Mouse (Mus musculus) liver, postnatal 0 days (tissue): ENCODE measurements at regions not wholly inside any gene's neighbourhood (a gene's known extent, or its start where the extent isn't known, plus 50 kb on each side); places are given as distances from the start of the nearest gene placed in this dataset.

Source experiments
- ATAC-seq: fragments of 200-750 bp; cut with Nextera tagmentation; 2 replicates; pipeline ENCODE4 v1.8.0; 2017; ENCODE audit warnings: mild to moderate bottlenecking, moderate library complexity
- DNase-seq: peaks from one replicate; pipeline ENCODE4 v3.0.0-alpha.2; 2016
- H3K27ac ChIP-seq: fragments of 300-500 bp; sonication (generic); 2 replicates; pipeline ENCODE4 v1.5.1; 2014; ENCODE audit warnings: antibody characterized with exemption, moderate library complexity, mild to moderate bottlenecking, low read depth
- H3K27me3 ChIP-seq: fragments of 300-500 bp; sonication (generic); 2 replicates; pipeline ENCODE4 v1.6.1; 2014; ENCODE audit warnings: low read length, control low read depth, mixed read lengths; ENCODE audit not compliant: insufficient read depth
- H3K36me3 ChIP-seq: fragments of 300-500 bp; sonication (generic); replicated peaks from 2 replicates; pipeline ENCODE4 v1.6.1; 2014; ENCODE audit warnings: mild to moderate bottlenecking, control low read depth, low read length, moderate library complexity, mixed read lengths; ENCODE audit not compliant: insufficient read depth
- H3K4me1 ChIP-seq: fragments of 300-500 bp; sonication (generic); 2 replicates; pipeline ENCODE4 v1.6.1; 2014; ENCODE audit warnings: antibody characterized with exemption, mild to moderate bottlenecking, control low read depth; ENCODE audit not compliant: insufficient read depth
- H3K4me2 ChIP-seq: fragments of 300-500 bp; sonication (generic); 2 replicates; pipeline ENCODE4 v1.6.1; 2014; ENCODE audit warnings: low read depth, mild to moderate bottlenecking, low read length, moderate library complexity, mixed read lengths
- H3K4me3 ChIP-seq: fragments of 300-500 bp; sonication (generic); 2 replicates; pipeline ENCODE4 v1.5.1; 2014; ENCODE audit warnings: low read depth, low read length
- H3K9ac ChIP-seq: fragments of 300-500 bp; sonication (generic); replicated peaks from 2 replicates; pipeline ENCODE4 v1.6.1; 2014; ENCODE audit warnings: mild to moderate bottlenecking, moderate library complexity
- H3K9me3 ChIP-seq: fragments of 300-500 bp; sonication (generic); 2 replicates; pipeline ENCODE4 v1.6.1; 2016; ENCODE audit warnings: mild to moderate bottlenecking, control low read depth, low read length, mixed read lengths
- CTCF ChIP-seq: sonication (generic); IDR thresholded peaks from 2 replicates; pipeline ENCODE4 v1.5.1; 2016; ENCODE audit warnings: antibody characterized with exemption, low read depth
- EP300 ChIP-seq: IDR thresholded peaks from 2 replicates; pipeline ENCODE4 v1.6.1; 2016; ENCODE audit warnings: antibody characterized with exemption, low read depth, mild to moderate bottlenecking
- WGBS: fragments of 180-500 bp; shearing (Covaris S2); extraction: QIAGEN DNeasy Blood & Tissue Kit; methylation state at CpG from one replicate; pipeline ENCODE4 v1.1.7; 2014; ENCODE audit not compliant: insufficient replicate concordance; 5-methylcytosine and 5-hydroxymethylcytosine counted together

DNA sequence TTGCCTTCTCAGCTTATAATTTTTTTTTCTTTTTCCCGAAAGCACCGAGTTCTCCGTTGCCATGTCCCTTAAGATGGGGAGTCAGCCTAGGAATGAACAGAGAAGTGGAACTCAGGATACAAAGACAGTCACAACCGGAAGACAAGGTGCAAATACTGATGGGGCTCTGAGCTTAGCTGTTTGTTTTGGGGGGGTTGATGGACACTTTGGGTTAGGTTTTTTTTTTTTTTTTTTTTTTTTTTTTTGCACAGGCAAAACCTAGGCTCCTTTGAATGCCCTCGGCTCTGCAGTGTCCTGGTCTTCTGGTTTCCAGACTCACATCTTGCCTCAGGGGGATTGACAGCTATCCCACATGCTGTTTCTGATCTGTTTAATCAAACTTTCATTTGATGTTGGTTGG lies 218.0 kb downstream of the Pten start:
- Histone ChIP-seq H3K27me3 (no peaks in the 10 kb centered on the region), H3K9me3 (no peaks in the 10 kb centered on the region), H3K4me3 (no peak overlapping the region), H3K36me3 (no peaks in the 10 kb centered on the region), H3K4me2 (no peak overlapping the region), H3K27ac (no peak overlapping the region), H3K9ac (no peak overlapping the region), H3K4me1 (no peaks in the 10 kb centered on the region)
- TF ChIP-seq EP300 (no peak), CTCF (no peak)
- ATAC-seq (no peak), DNase-seq (no peak)
- WGBS: 79% methylated on average over 5 of the region's 5 CpGs

DNA sequence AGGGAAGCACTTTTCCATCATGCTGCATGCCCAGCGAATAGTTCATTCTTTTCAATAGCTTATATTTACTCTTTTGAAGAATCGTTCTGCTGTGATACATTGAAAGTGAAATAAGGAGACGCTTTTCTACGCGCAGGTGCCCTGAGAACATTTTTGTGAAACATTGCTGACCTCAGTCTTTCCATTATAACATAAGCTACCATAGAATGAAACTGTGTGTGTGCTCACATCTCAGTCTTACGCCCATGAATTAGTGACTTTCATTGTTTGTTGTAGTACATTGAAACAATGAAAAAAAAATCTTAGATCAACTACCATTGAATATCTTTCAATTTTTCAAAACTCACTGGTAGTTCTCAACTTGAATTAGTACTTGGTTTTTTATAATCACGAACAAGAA lies 219.2 kb downstream of the Pten start:
- H3K4me3 ChIP-seq: no peak overlapping the region
- no peak for TF ChIP-seq EP300
- TF ChIP-seq CTCF: no peak
- H3K27ac ChIP-seq: no peak overlapping the region
- 84% methylated on average over 7 of the region's 7 CpGs for WGBS
- DNase-seq (no peak), ATAC-seq (no peak)
- no peak overlapping the region for H3K9ac ChIP-seq
- no peak overlapping the region for H3K4me2 ChIP-seq
- H3K36me3 ChIP-seq: no peaks in the 10 kb centered on the region
- H3K4me1 ChIP-seq: no peaks in the 10 kb centered on the region
- no peaks in the 10 kb centered on the region for H3K27me3 ChIP-seq
- no peaks in the 10 kb centered on the region for H3K9me3 ChIP-seq

DNA sequence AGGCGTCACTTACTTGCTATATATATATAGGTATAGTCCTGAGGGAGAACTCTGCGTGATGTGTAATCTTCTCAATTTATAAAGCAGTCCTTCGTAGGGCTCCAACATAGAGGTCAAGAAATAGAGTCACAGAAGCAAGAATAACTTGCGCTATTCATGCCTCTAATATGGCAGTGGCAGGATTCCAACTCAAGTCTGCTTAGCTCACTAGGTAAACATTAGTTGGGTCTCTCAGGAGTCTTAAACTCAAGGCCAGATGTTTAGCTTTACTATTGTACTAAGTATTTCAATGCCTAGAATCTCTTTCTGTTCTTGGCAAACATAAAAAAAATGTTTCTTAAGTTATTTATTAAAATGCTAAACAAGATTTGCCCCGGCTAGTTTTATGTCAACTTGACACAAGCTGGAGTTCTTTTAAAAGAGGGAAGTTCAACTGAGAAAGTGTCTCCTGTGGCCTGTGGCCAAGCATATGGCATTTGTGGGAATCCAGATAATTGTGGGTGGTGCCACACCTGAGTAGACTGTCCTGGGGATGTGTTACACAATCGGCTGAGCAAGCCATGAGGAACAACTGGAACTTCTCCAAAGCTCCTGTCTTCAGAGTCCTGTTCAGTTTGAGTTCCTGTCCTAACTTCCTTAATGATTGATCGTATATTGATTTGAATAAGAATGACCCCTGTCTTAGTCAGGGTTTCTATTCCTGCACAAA lies 220.9 kb downstream of the Pten start:
- no peak overlapping the region for H3K9ac ChIP-seq
- WGBS: 66% methylated on average over 7 of the region's 7 CpGs
- no peak for DNase-seq
- no peak for ATAC-seq
- no peak for TF ChIP-seq EP300
- no peak for TF ChIP-seq CTCF
- no peak overlapping the region for H3K4me2 ChIP-seq
- no peaks in the 10 kb centered on the region for H3K9me3 ChIP-seq
- H3K36me3 ChIP-seq: no peaks in the 10 kb centered on the region
- H3K27me3 ChIP-seq: no peaks in the 10 kb centered on the region
- no peaks in the 10 kb centered on the region for H3K4me1 ChIP-seq
- H3K27ac ChIP-seq: no peak overlapping the region
- no peak overlapping the region for H3K4me3 ChIP-seq

DNA sequence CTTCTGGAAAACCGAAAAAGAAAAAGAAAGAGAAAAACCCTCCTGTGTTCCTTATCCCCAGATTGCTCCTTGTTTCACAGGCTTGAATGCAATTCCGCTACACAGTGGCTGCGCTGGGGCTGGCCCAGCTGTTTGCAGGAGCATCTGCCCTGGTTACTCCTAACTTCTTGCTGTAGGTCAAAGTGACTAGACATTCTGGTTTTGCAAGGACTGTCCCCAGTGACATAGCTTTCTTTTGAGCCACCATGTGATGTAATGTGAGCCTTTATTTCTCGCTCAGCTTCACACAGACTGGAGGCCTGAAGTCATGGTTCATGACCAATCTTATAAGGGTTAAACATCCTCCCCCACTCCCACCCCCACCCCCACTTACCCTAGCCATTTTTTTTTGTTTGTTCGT lies 222.8 kb downstream of the Pten start:
- Histone ChIP-seq H3K27ac (no peak overlapping the region), H3K4me1 (no peaks in the 10 kb centered on the region), H3K27me3 (no peaks in the 10 kb centered on the region), H3K4me2 (no peak overlapping the region), H3K9me3 (no peaks in the 10 kb centered on the region), H3K36me3 (no peaks in the 10 kb centered on the region), H3K9ac (no peak overlapping the region), H3K4me3 (no peak overlapping the region)
- TF ChIP-seq EP300 (no peak), CTCF (no peak)
- WGBS: 79% methylated on average over 5 of the region's 5 CpGs
- ATAC-seq: no peak
- DNase-seq: no peak

DNA sequence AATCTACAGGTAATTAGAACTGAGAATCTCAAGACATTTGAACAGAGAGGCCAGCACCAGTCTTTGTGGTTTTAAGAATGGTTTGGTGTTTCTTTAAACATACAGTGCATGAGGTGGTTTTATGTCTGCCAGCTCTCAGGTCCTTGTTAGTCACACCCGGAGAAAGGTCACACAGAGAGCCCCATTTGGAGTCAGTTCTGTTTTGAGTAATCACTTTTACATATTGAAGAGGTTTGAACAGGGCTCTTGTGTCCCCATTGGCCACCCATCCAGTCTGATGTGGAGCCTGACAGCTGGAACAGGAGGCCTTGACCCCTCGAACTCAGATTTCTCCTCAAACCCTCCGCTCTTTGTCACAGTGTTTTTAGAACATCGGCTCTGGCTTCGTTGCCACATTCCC lies 231.4 kb downstream of the Pten start:
- no peak overlapping the region for H3K27ac ChIP-seq
- H3K4me3 ChIP-seq: no peak overlapping the region
- ATAC-seq: no peak
- H3K9me3 ChIP-seq: no peaks in the 10 kb centered on the region
- no peaks in the 10 kb centered on the region for H3K36me3 ChIP-seq
- no peak overlapping the region for H3K9ac ChIP-seq
- no peaks in the 10 kb centered on the region for H3K4me1 ChIP-seq
- no peak for DNase-seq
- 69% methylated on average over 5 of the region's 5 CpGs for WGBS
- TF ChIP-seq EP300: no peak
- no peak for TF ChIP-seq CTCF
- no peak overlapping the region for H3K4me2 ChIP-seq
- H3K27me3 ChIP-seq: no peaks in the 10 kb centered on the region

DNA sequence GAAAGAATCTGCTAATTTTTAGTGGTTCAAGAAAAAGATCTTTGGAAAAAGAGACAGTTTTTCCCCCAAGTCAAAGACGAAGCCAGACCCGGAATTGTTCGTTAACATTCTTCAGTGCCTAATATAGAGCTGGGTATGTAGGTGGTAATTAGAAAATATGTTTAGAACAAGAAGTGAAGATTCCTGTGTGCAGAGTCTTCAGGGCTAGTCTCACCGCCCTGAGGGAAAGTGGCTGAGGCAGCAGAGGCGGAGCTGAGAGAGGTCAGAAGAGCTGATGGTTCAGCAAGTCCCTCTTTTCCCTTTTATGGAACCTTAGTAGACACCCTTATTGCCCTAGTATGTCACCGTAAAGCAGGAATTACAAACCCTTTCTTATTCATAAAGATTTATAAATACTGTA lies 232.0 kb downstream of the Pten start:
- Histone ChIP-seq H3K27ac (no peak overlapping the region), H3K4me1 (no peaks in the 10 kb centered on the region), H3K4me2 (no peak overlapping the region), H3K9ac (no peak overlapping the region), H3K4me3 (no peak overlapping the region), H3K36me3 (no peaks in the 10 kb centered on the region), H3K9me3 (no peaks in the 10 kb centered on the region), H3K27me3 (no peaks in the 10 kb centered on the region)
- no peak for TF ChIP-seq CTCF
- TF ChIP-seq EP300: no peak
- no peak for ATAC-seq
- 77% methylated on average over 6 of the region's 6 CpGs for WGBS
- DNase-seq: no peak

DNA sequence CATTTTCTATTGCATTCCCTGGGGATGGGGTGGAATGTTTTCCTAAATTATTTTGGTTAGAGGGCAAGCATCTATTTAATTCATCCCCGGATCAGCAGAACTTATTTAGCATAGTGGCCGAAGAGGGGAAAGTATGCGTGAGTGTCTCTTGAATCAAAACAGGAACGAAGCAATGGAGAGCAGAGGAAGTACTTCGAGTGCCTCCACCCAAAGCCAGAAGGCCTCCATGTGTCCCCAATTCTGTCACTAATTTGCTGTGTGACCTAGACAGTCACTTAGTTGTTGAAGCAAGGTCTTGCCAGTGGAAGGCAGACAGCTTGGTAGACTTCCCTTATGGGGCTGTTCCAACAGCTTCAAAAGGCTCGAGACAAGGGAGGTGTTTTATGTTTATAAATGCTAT lies 233.3 kb downstream of the Pten start:
- ATAC-seq: no peak
- 50% methylated on average over 6 of the region's 6 CpGs for WGBS
- H3K4me3 ChIP-seq: no peak overlapping the region
- no peaks in the 10 kb centered on the region for H3K36me3 ChIP-seq
- TF ChIP-seq CTCF: no peak
- no peak for TF ChIP-seq EP300
- no peaks in the 10 kb centered on the region for H3K27me3 ChIP-seq
- H3K4me1 ChIP-seq: no peaks in the 10 kb centered on the region
- no peak overlapping the region for H3K4me2 ChIP-seq
- no peak overlapping the region for H3K27ac ChIP-seq
- no peak for DNase-seq
- no peak overlapping the region for H3K9ac ChIP-seq
- H3K9me3 ChIP-seq: no peaks in the 10 kb centered on the region
